Mouse (Mus musculus) G1E (cell line): ENCODE measurements around the gene Palm. TPM values are rescaled to one million over a fixed set of nuclear protein-coding genes. Genes with fewer than 3 reads are reported as not detected.
"Not testable (repeated sequence)": the region's sequence is repeated elsewhere in the genome, so short reads cannot be mapped to it uniquely, and the experiment has no call there.

Source experiments
- ATAC-seq: 2 replicates; pipeline ENCODE4 v1.8.0; 2016; ENCODE audit warnings: mild to moderate bottlenecking; ENCODE audit not compliant: insufficient number of reproducible peaks, poor library complexity, low FRiP score, severe bottlenecking; ENCODE audit errors: extremely low read depth
- DNase-seq: peaks from one replicate; pipeline ENCODE4 v3.0.0; 2012; ENCODE audit warnings: low spot score
- H3K27me3 ChIP-seq: 2 replicates; pipeline ENCODE4 v1.6.1; 2012; ENCODE audit warnings: mild to moderate bottlenecking, low read length, inconsistent platforms; ENCODE audit not compliant: insufficient read depth
- H3K36me3 ChIP-seq: replicated peaks from 2 replicates; pipeline ENCODE3; 2012; ENCODE audit warnings: mild to moderate bottlenecking, inconsistent platforms
- H3K4me1 ChIP-seq: 2 replicates; pipeline ENCODE4 v1.6.1; 2012; ENCODE audit warnings: low read depth, low read length, inconsistent platforms, mixed read lengths; ENCODE audit not compliant: insufficient read depth
- H3K4me3 ChIP-seq: 2 replicates; pipeline ENCODE4 v1.5.1; 2012; ENCODE audit warnings: low read depth, mild to moderate bottlenecking, inconsistent platforms, low read length, moderate library complexity, mixed read lengths
- H3K9me3 ChIP-seq: replicated peaks from 2 replicates; pipeline ENCODE4 v1.6.1; 2012; ENCODE audit warnings: inconsistent platforms
- CTCF ChIP-seq: IDR thresholded peaks from 2 replicates; pipeline ENCODE4 v1.5.1; 2012; ENCODE audit warnings: low read depth, low read length, inconsistent platforms, mixed read lengths
- GATA1 ChIP-seq: IDR thresholded peaks from 2 replicates; pipeline ENCODE4 v1.6.1; 2012; ENCODE audit warnings: borderline replicate concordance, low read length, inconsistent platforms, mixed read lengths
- GATA2 ChIP-seq: IDR thresholded peaks from 2 replicates; pipeline ENCODE4 v1.6.1; 2012; ENCODE audit warnings: low read depth, low read length, inconsistent platforms, borderline replicate concordance
- POLR2AphosphoS5 ChIP-seq: IDR thresholded peaks from 2 replicates; pipeline ENCODE4 v1.6.1; 2012; ENCODE audit warnings: low read depth, low read length, inconsistent platforms; ENCODE audit not compliant: insufficient replicate concordance
- TAL1 ChIP-seq: conservative IDR thresholded peaks from 2 replicates; pipeline ENCODE4 v1.6.1; 2012; ENCODE audit warnings: low read depth, low read length, inconsistent platforms, mixed read lengths
- polyA plus RNA-seq: library from polyadenylated mRNA; stranded (reverse); fragments of >175 nt; gene quantifications from 2 replicates; pipeline ENCODE4 v1.2.3, GENCODE M21; 2012
- total RNA-seq, 2 experiments: library from RNA; stranded (forward) in 1 of 2; stranded (reverse) in 1 of 2; fragments of 200-1000 nt in 1 of 2; fragments of >200 nt in 1 of 2; fragmentation: Nextera tagmentation in 1 of 2; gene quantifications; 2 replicates each; pipeline ENCODE4 v1.2.3; 2014 to 2017

Gene Palm
- total and polyA plus RNA-seq, 3 experiments = 0.11 to 0.42 TPM; not detected in 1

GRCm38 (mm10) chr10:79754856-79755516 is 38.4 kb upstream of the Palm start, which contains the start of gene Fgf22:
Gene Fgf22, plus strand, starts transcription at chr10:79755076.
- ATAC-seq (no peak), DNase-seq (no peak)
- TF ChIP-seq CTCF = no peak
- no peak for TF ChIP-seq TAL1
- TF ChIP-seq POLR2AphosphoS5 = no peak
- no peak for TF ChIP-seq GATA2
- TF ChIP-seq GATA1 = no peak
- 0 out of 2 replicates have a peak, but pooled peaks cover 3% of the 10 kb centered on the region for H3K9me3 ChIP-seq
- peaks cover 15% of the 10 kb centered on the region for H3K4me1 ChIP-seq
- peaks cover 49% of the 10 kb centered on the region for H3K36me3 ChIP-seq
- peak within 1 kb of the TSS; percentile 27; the same call in 1 of the 2 replicates for H3K4me3 ChIP-seq
- peaks cover 11% of the 10 kb centered on the region for H3K27me3 ChIP-seq

GRCm38 (mm10) chr10:79755854-79756253 is 37.5 kb upstream of the Palm start:
- H3K4me3 ChIP-seq = no peak overlapping the region
- 0 out of 2 replicates have a peak, but pooled peaks cover 3% of the 10 kb centered on the region for H3K9me3 ChIP-seq
- ATAC-seq (no peak), DNase-seq (no peak)
- peaks cover 11% of the 10 kb centered on the region for H3K27me3 ChIP-seq
- H3K4me1 ChIP-seq = peaks cover 15% of the 10 kb centered on the region
- H3K36me3 ChIP-seq = peaks cover 57% of the 10 kb centered on the region
- TF ChIP-seq TAL1 (no peak), CTCF (no peak), GATA1 (no peak), POLR2AphosphoS5 (no peak), GATA2 (no peak)

GRCm38 (mm10) chr10:79756660-79757059 is 36.7 kb upstream of the Palm start:
- no peak overlapping the region for H3K4me3 ChIP-seq
- no peak for TF ChIP-seq TAL1
- no peak for TF ChIP-seq POLR2AphosphoS5
- TF ChIP-seq GATA1 = no peak
- no peak for TF ChIP-seq GATA2
- no peak for TF ChIP-seq CTCF
- no peak for DNase-seq
- 0 out of 2 replicates have a peak, but pooled peaks cover 3% of the 10 kb centered on the region for H3K9me3 ChIP-seq
- peaks cover 15% of the 10 kb centered on the region for H3K4me1 ChIP-seq
- peaks cover 66% of the 10 kb centered on the region for H3K36me3 ChIP-seq
- ATAC-seq = no peak
- peaks cover 8% of the 10 kb centered on the region for H3K27me3 ChIP-seq

GRCm38 (mm10) chr10:79759675-79760074 is 33.7 kb upstream of the Palm start:
- H3K9me3 ChIP-seq, DNase-seq: not testable (repeated sequence)

GRCm38 (mm10) chr10:79760603-79761143 is 32.7 kb upstream of the Palm start:
- no peaks in the 10 kb centered on the region for H3K27me3 ChIP-seq
- ATAC-seq (no peak), DNase-seq (no peak)
- no peak overlapping the region for H3K4me3 ChIP-seq
- H3K4me1 ChIP-seq = peaks cover 38% of the 10 kb centered on the region
- no peaks in the 10 kb centered on the region for H3K9me3 ChIP-seq
- H3K36me3 ChIP-seq = peaks cover 98% of the 10 kb centered on the region
- no peak for TF ChIP-seq TAL1
- TF ChIP-seq CTCF = no peak
- no peak for TF ChIP-seq GATA2
- TF ChIP-seq GATA1 = no peak
- TF ChIP-seq POLR2AphosphoS5 = no peak

More at GRCm38 (mm10) chr10:79759675-79760074, 33.7 kb upstream of the Palm start:
- H3K4me3 ChIP-seq, H3K27me3 ChIP-seq, ATAC-seq: not testable (repeated sequence)
- H3K36me3 ChIP-seq = peaks cover 96% of the 10 kb centered on the region
- H3K4me1 ChIP-seq = peaks cover 36% of the 10 kb centered on the region

GRCm38 (mm10) chr10:79762875-79763274 is 30.5 kb upstream of the Palm start:
- Histone ChIP-seq H3K36me3 (peaks cover 78% of the 10 kb centered on the region), H3K27me3 (no peaks in the 10 kb centered on the region), H3K9me3 (no peaks in the 10 kb centered on the region), H3K4me1 (peaks cover 49% of the 10 kb centered on the region), H3K4me3 (no peak overlapping the region; the same call in 1 of the 2 replicates)
- no peak for ATAC-seq
- no peak for DNase-seq
- TF ChIP-seq CTCF (no peak), GATA1 (no peak), GATA2 (no peak), POLR2AphosphoS5 (0 out of 2 replicates have a peak, but pooled peaks have one; percentile 18), TAL1 (no peak)
